Mouse (Mus musculus) B cell, adult 2 months (primary cell): Measurements from ENCODE around the gene Ulk4.
"Not testable (repeated sequence)": the region's sequence is repeated elsewhere in the genome, so short reads cannot be mapped to it uniquely, and the experiment has no call there.

Experiments used
- DNase-seq, 2 experiments: peaks; one replicate each; pipeline ENCODE4 v3.0.0; 2022

Ulk4 gene

DNA sequence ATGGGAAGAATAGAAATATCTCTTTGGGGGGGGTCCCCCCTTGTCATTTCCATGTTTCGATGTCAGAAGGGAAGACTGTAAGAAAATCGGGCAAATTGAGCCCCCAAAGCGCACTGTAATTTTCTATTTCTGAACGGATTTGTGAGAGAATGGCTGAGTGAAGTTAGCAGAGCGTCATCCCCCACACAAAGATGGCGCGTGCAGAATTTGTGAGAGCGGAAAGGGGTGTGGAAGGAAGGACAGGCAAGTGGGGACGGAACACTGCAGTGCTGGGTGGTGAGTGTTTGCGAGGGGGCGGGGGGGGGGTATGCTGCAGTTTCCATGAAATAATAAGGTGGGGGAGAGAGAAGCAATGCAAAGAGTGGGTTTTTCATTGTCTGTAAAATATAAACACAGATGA is 347.9 kb downstream of the Ulk4 start, which contains the start of gene Ctnnb1:
Ctnnb1 (plus strand) TSS at position 136 of the 400 bp plus-strand sequence.
- no peak for DNase-seq

- DNase-seq = no peak
Measured at GRCm38 (mm10) chr9:120926939-120927606, 349.9 kb downstream of the Ulk4 start.

DNA sequence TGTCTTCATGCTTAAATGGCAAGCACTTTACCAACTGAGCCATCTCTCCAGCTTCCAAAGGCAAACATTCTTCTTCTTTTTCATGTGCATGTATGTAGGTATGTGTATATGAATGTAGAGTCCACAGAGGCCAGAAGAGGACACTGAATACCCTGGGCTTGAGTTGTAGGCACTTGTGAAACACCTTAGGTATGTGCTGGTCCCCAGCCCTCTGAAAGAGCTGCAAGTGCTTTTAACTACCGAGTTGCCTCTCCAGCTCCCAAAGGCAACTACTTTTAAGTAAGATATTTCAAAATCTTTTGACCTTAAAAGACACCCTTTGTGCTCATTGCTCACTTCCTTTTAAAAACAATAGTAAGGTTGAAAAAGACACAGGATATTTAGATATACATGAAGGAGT is 350.9 kb downstream of the Ulk4 start:
- DNase-seq = no peak

DNA sequence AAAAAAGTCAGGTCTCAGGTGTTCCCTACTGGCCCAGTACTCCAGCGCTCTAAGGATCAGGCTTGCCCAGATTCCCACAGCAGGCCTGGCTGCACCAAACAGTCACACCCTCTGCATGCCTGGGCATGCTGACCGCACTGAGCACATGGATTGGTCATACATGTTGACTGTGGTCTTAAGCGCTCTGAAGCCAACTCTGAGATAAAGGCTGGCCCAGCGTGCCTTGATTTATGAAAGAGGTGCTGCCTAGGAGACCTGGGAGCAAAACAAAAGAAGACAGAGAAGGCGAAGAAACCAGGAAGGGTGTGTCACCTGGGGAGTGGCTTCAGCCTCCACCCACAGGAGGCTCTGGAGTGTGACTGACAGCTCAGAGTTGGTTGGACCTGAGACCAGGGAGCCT is 357.9 kb downstream of the Ulk4 start:
- peak in 1 of 2 experiments; percentile 40 for DNase-seq

GRCm38 (mm10) chr9:120918642-120919041 is 358.4 kb downstream of the Ulk4 start:
- DNase-seq = no peak

- DNase-seq = no peak
Measured at GRCm38 (mm10) chr9:120918211-120918610, 358.8 kb downstream of the Ulk4 start.

DNA sequence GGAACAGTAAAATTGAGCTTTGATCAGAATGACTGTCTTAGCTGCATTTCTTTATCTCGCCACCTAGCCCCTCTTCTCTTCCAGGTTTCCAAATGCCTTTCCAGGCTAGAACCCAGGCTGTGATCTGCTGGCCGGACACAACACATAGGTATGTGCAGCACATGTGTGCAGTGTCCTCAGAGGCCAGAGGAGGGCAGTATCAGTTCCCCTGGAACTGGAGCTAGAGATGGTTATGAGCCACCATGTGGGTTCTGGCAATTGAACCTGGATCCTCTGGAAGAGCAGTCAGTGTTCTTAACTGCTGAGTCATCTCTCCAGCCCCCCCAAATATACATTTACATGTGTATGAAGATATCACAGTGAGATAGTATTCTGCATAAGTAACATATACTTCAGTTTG is 359.4 kb downstream of the Ulk4 start:
- DNase-seq = not testable (repeated sequence)

GRCm38 (mm10) chr9:120914877-120915459 is 362.0 kb downstream of the Ulk4 start:
- peak; percentile 69 to 74 for DNase-seq

DNA sequence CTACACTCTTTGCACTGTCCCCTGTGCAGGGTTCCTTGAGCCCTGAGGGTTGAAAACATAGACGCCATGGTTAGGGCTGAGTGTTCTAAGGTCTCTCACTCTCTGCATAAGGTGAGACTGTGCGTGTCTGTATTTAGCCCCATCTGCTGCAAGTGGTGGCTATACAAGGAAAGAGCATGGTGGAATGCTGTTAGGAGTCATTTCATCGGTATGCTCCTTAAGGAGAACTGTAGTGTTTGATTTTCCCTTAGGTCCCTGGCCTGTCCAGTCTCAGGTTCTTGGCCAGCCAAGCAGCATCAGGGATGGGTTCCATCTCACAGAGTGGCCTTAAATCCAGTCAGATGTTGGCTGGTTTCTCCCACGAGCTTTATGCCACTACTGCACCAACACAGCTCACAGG is 362.6 kb downstream of the Ulk4 start:
- DNase-seq = no peak

GRCm38 (mm10) chr9:120913152-120913551 is 363.8 kb downstream of the Ulk4 start:
- no peak for DNase-seq

DNA sequence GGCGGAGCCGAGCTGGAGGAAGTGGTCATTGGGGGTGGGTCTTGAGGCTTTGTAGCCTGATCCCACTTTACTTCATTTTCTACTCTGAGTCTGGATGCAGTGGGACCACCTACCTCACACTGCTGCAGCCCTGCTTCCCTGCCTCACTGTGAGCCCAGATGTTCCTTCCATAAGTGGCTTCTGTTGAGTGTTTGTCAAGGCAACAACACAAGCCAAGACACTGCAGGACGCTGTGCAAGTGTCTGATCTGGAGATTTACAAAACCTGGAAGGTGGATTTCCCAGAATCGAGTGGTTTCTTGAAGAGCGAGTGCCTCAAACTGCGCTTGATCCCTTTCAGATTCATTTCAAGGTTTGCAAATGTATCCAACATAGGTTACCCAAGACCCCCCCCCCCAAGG is 368.5 kb downstream of the Ulk4 start:
- DNase-seq = no peak
